Mouse (Mus musculus) MEL (cell line): ENCODE results near the gene Gemin8. TPM values are rescaled to one million over a fixed set of nuclear protein-coding genes. Genes with fewer than 3 reads are reported as not detected.

Experiments
- DNase-seq: peaks from one replicate; pipeline ENCODE4 v3.0.0; 2011; ENCODE audit warnings: low read depth, low spot score
- H3K27ac ChIP-seq: 2 replicates; pipeline ENCODE4 v1.5.1; 2012; ENCODE audit warnings: low read depth, mild to moderate bottlenecking, control low read depth, low read length, moderate library complexity; ENCODE audit not compliant: control insufficient read depth
- H3K27me3 ChIP-seq, 2 experiments: fragments of 150-350 bp in 1 of 2; sonication (generic) in 1 of 2; 2 replicates each; pipeline ENCODE4 v1.6.1; 2012; ENCODE audit warnings: low read length in 2 of 2, mild to moderate bottlenecking in 2 of 2, improper control_type of control experiment in 1 of 2, moderate library complexity in 1 of 2; ENCODE audit not compliant: insufficient read depth in 2 of 2, control insufficient read depth in 1 of 2
- H3K36me3 ChIP-seq, 2 experiments: 2 replicates each; pipeline ENCODE4 v1.6.1; 2012 to 2014; ENCODE audit warnings: low read length in 2 of 2, improper control_type of control experiment in 1 of 2, inconsistent platforms in 1 of 2, mild to moderate bottlenecking in 1 of 2; ENCODE audit not compliant: insufficient read depth in 2 of 2, control insufficient read depth in 1 of 2
- H3K4me1 ChIP-seq, 2 experiments: fragments of 150-350 bp in 1 of 2; sonication (generic) in 1 of 2; 2 replicates each; pipeline ENCODE4 v1.6.1; 2012; ENCODE audit warnings: low read length in 2 of 2, improper control_type of control experiment in 1 of 2, mild to moderate bottlenecking in 1 of 2; ENCODE audit not compliant: insufficient read depth in 2 of 2, control insufficient read depth in 1 of 2
- H3K4me3 ChIP-seq, 2 experiments: fragments of 150-350 bp in 1 of 2; sonication (generic) in 1 of 2; 2 replicates each; pipeline ENCODE4 v1.5.1; 2012; ENCODE audit warnings: low read depth in 2 of 2, low read length in 2 of 2, mild to moderate bottlenecking in 2 of 2, moderate library complexity in 2 of 2, control low read depth in 1 of 2, improper control_type of control experiment in 1 of 2; ENCODE audit not compliant: control insufficient read depth in 1 of 2, insufficient read depth in 1 of 2
- H3K79me2 ChIP-seq: 2 replicates; pipeline ENCODE4 v1.6.1; 2012; ENCODE audit warnings: mild to moderate bottlenecking, low read length, moderate library complexity; ENCODE audit not compliant: control insufficient read depth, poor library complexity, insufficient read depth
- H3K9ac ChIP-seq: 2 replicates; pipeline ENCODE4 v1.6.1; 2012; ENCODE audit warnings: low read depth, mild to moderate bottlenecking, control low read depth, low read length, moderate library complexity; ENCODE audit not compliant: control insufficient read depth, poor library complexity, severe bottlenecking
- H3K9me3 ChIP-seq: fragments of 150-350 bp; sonication (generic); replicated peaks from 2 replicates; pipeline ENCODE4 v1.6.1; 2012; ENCODE audit warnings: mild to moderate bottlenecking, low read length, improper control_type of control experiment, moderate library complexity; ENCODE audit not compliant: insufficient read depth
- ELF1 ChIP-seq: IDR thresholded peaks from 2 replicates; pipeline ENCODE4 v1.6.1; 2014; ENCODE audit warnings: low read depth, mild to moderate bottlenecking, inconsistent platforms, low read length, improper control_type of control experiment, moderate library complexity
- EP300 ChIP-seq, 2 experiments: IDR thresholded peaks; 2 replicates each; pipeline ENCODE4 v1.6.1; 2011; ENCODE audit warnings: improper control_type of control experiment in 2 of 2, low read length in 2 of 2, low read depth in 1 of 2, mild to moderate bottlenecking in 1 of 2
- ETS1 ChIP-seq: IDR thresholded peaks from 2 replicates; pipeline ENCODE4 v1.6.1; 2012; ENCODE audit warnings: low read depth, mild to moderate bottlenecking, inconsistent platforms, low read length, improper control_type of control experiment, moderate library complexity
- GATA1 ChIP-seq: IDR thresholded peaks from 2 replicates; pipeline ENCODE4 v1.6.1; 2011; ENCODE audit warnings: low read depth, low read length, improper control_type of control experiment
- HCFC1 ChIP-seq: IDR thresholded peaks from 2 replicates; pipeline ENCODE4 v1.6.1; 2012; ENCODE audit warnings: low read depth, mild to moderate bottlenecking, inconsistent platforms, low read length, improper control_type of control experiment, moderate library complexity
- KAT2A ChIP-seq: conservative IDR thresholded peaks from 2 replicates; pipeline ENCODE4 v1.6.1; 2012; ENCODE audit warnings: low read depth, low read length, improper control_type of control experiment, inconsistent platforms
- MAX ChIP-seq: IDR thresholded peaks from 2 replicates; pipeline ENCODE4 v1.6.1; 2011; ENCODE audit warnings: low read length, improper control_type of control experiment
- MAZ ChIP-seq: IDR thresholded peaks from 2 replicates; pipeline ENCODE4 v1.6.1; 2012; ENCODE audit warnings: low read depth, mild to moderate bottlenecking, inconsistent platforms, low read length, improper control_type of control experiment
- MYC ChIP-seq: IDR thresholded peaks from 2 replicates; pipeline ENCODE4 v1.6.1; 2011; ENCODE audit warnings: low read depth, mild to moderate bottlenecking, low read length, improper control_type of control experiment, moderate library complexity
- POLR2A ChIP-seq, 2 experiments: IDR thresholded peaks; 2 replicates each; pipeline ENCODE4 v1.6.1; 2011 to 2012; ENCODE audit warnings: low read length in 2 of 2, mild to moderate bottlenecking in 2 of 2, control low read depth in 1 of 2, improper control_type of control experiment in 1 of 2, low read depth in 1 of 2, moderate library complexity in 1 of 2; ENCODE audit not compliant: control insufficient read depth in 1 of 2, insufficient read depth in 1 of 2, poor library complexity in 1 of 2
- POLR2AphosphoS5 ChIP-seq: IDR thresholded peaks from 2 replicates; pipeline ENCODE4 v1.6.1; 2012; ENCODE audit warnings: low read depth, borderline replicate concordance, mild to moderate bottlenecking, inconsistent platforms, low read length, moderate library complexity, mixed read lengths
- SIN3A ChIP-seq: IDR thresholded peaks from 2 replicates; pipeline ENCODE4 v1.6.1; 2012; ENCODE audit warnings: low read length, improper control_type of control experiment, inconsistent platforms
- TAL1 ChIP-seq: IDR thresholded peaks from 2 replicates; pipeline ENCODE4 v1.6.1; 2012; ENCODE audit warnings: mild to moderate bottlenecking, inconsistent platforms, low read length, moderate library complexity, mixed read lengths
- TCF12 ChIP-seq: IDR thresholded peaks from 2 replicates; pipeline ENCODE4 v1.6.1; 2014; ENCODE audit warnings: low read depth, mild to moderate bottlenecking, inconsistent platforms, low read length, improper control_type of control experiment, moderate library complexity
- USF2 ChIP-seq, 2 experiments: IDR thresholded peaks; 2 replicates each; pipeline ENCODE4 v1.6.1; 2011 to 2012; ENCODE audit warnings: improper control_type of control experiment in 2 of 2, low read length in 2 of 2, borderline replicate concordance in 1 of 2, inconsistent platforms in 1 of 2, low read depth in 1 of 2, mild to moderate bottlenecking in 1 of 2; ENCODE audit not compliant: insufficient read depth in 1 of 2
- ZKSCAN1 ChIP-seq: IDR thresholded peaks from 2 replicates; pipeline ENCODE4 v1.6.1; 2012; ENCODE audit warnings: low read depth, mild to moderate bottlenecking, inconsistent platforms, low read length, improper control_type of control experiment, moderate library complexity
- ZMIZ1 ChIP-seq: IDR thresholded peaks from 2 replicates; pipeline ENCODE4 v1.6.1; 2012; ENCODE audit warnings: low read depth, mild to moderate bottlenecking, inconsistent platforms, low read length, improper control_type of control experiment, moderate library complexity
- polyA plus RNA-seq, 2 experiments: library from polyadenylated mRNA; stranded (reverse) in 1 of 2; unstranded in 1 of 2; fragments of >175 nt in 1 of 2; fragments of >200 nt in 1 of 2; gene quantifications; 2 replicates each; pipeline versions ENCODE4 v1.2.1 to v1.2.4; 2012; ENCODE audit warnings: low replicate concordance in 2 of 2, low read depth in 1 of 2; ENCODE audit not compliant: insufficient read length in 2 of 2, insufficient read depth in 1 of 2, missing spikeins in 1 of 2
- total RNA-seq: library from RNA; depleted of rRNA; stranded (reverse); fragments of 300-350 nt; gene quantifications from 2 replicates; pipeline ENCODE4 v1.2.3, GENCODE M21; 2012

Gene Gemin8
- total and polyA plus RNA-seq, 3 experiments, result 13.2 to 35.8 TPM; not detected in 1

- H3K36me3 ChIP-seq, result peaks cover 2 to 11% of the 10 kb centered on the region in 2 experiments
- H3K4me1 ChIP-seq, result peaks cover 5 to 9% of the 10 kb centered on the region in 2 experiments; a peak in 3 of 4 replicates
- H3K9me3 ChIP-seq, result no peaks in the 10 kb centered on the region
- no peak overlapping the region for H3K27ac ChIP-seq
- H3K27me3 ChIP-seq, result no peaks in the 10 kb centered on the region
- H3K79me2 ChIP-seq, result no peaks in the 10 kb centered on the region
- TF ChIP-seq HCFC1 (no peak), KAT2A (no peak), ETS1 (no peak), MAZ (no peak), ELF1 (no peak), SIN3A (no peak), ZKSCAN1 (no peak), ZMIZ1 (no peak), TCF12 (no peak), USF2 (IDR thresholded peaks at IDR 0.05; ENCODE audit: borderline replicate concordance in 1 of 2, insufficient read depth in 1 of 2, low read depth in 1 of 2, low read length in 2 of 2) (no peak), MYC (no peak), TAL1 (no peak), POLR2A (IDR thresholded peaks at IDR 0.05; ENCODE audit: control insufficient read depth in 1 of 2, insufficient read depth in 1 of 2, low read depth in 1 of 2, low read length in 2 of 2, poor library complexity in 1 of 2) (no peak), GATA1 (no peak)
- TF ChIP-seq, all 39 proteins: peak for 0
- no peak overlapping the region for H3K4me3 ChIP-seq
- no peak overlapping the region for H3K9ac ChIP-seq
- no peak for DNase-seq
Measured at GRCm38 (mm10) chrX:166185327-166185913, 15.2 kb downstream of the Gemin8 start.

- no peaks in the 10 kb centered on the region for H3K79me2 ChIP-seq
- H3K27ac ChIP-seq, result no peak overlapping the region
- H3K27me3 ChIP-seq, result no peaks in the 10 kb centered on the region
- H3K4me1 ChIP-seq, result peaks cover 3 to 4% of the 10 kb centered on the region in 2 experiments; a peak in 3 of 4 replicates
- no peak overlapping the region for H3K9ac ChIP-seq
- no peaks in the 10 kb centered on the region for H3K9me3 ChIP-seq
- DNase-seq, result no peak
- no peak overlapping the region for H3K4me3 ChIP-seq
- peaks cover 0 to 4% of the 10 kb centered on the region in 2 experiments for H3K36me3 ChIP-seq
- no peak for TF ChIP-seq EP300 (IDR thresholded peaks at IDR 0.05; ENCODE audit: low read depth in 1 of 2, low read length in 2 of 2)
- TF ChIP-seq ZKSCAN1, result no peak
- TF ChIP-seq MAX, result no peak
- TF ChIP-seq POLR2AphosphoS5, result no peak
- TF ChIP-seq TAL1, result no peak
Measured at GRCm38 (mm10) chrX:166187803-166188202, 17.5 kb downstream of the Gemin8 start.
